Mouse (Mus musculus): ENCODE measurements at regions not wholly inside any gene's neighbourhood (a gene's known extent, or its start where the extent isn't known, plus 50 kb on each side); places are given as distances from the start of the nearest gene placed in this dataset.

DNA sequence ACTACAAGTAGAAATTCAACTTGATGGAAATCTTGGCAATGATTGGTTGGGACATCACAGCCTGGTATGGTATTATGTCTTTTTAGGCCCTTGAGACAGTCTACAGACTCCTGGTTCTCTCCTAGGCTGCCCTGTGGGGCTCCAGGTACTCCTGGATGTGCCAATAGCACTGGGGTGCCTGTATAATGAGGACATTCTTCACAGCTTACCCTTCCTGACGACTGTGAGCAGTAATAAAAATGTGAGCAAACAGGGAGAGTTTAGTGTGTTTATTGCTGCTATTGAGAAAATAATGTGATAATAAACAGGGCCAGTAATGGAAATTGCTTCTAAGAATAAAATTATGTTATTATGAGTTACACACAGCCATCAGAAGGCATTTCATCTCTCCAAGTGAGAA lies 150.2 kb downstream of the Fam84a start:
- Histone ChIP-seq H3K36me3 (ENCODE audit: control insufficient read depth, insufficient read depth) (no peaks in the 10 kb centered on the region), H3K4me3 (no peak overlapping the region), H3K4me2 (ENCODE audit: low read depth) (no peak overlapping the region), H3ac (ENCODE audit: control insufficient read depth, insufficient read length) (no peak overlapping the region), H3K27me3 (ENCODE audit: control insufficient read depth, insufficient read depth, insufficient read length) (no peaks in the 10 kb centered on the region), H3K79me2 (ENCODE audit: control insufficient read depth, insufficient read depth) (no peaks in the 10 kb centered on the region)
- TF ChIP-seq CEBPB (IDR thresholded peaks at IDR 0.05; ENCODE audit: insufficient read depth, poor library complexity, severe bottlenecking): no peak
- no peak for TF ChIP-seq USF1 (IDR thresholded peaks at IDR 0.05; ENCODE audit: low read depth)
- no peak for TF ChIP-seq TCF12 (IDR thresholded peaks at IDR 0.05; ENCODE audit: insufficient read depth, poor library complexity, severe bottlenecking)
- TF ChIP-seq SRF (IDR thresholded peaks at IDR 0.05; ENCODE audit: control insufficient read depth, insufficient read length, low read depth): no peak
- no peak for TF ChIP-seq MAX (IDR thresholded peaks at IDR 0.05; ENCODE audit: low read depth)
- no peak for TF ChIP-seq REST (IDR thresholded peaks at IDR 0.05; ENCODE audit: insufficient read depth, insufficient read length)
- TF ChIP-seq TCF3 (IDR thresholded peaks at IDR 0.05; ENCODE audit: insufficient read length, low read depth): no peak
- no peak for TF ChIP-seq POLR2A (IDR thresholded peaks at IDR 0.05; ENCODE audit: insufficient read length, low read depth)
- no peak for TF ChIP-seq MYOG (IDR thresholded peaks at IDR 0.05; ENCODE audit: control insufficient read depth in 1 of 3, insufficient read depth in 1 of 3, insufficient read length in 2 of 3, low read depth in 2 of 3)
- no peak for TF ChIP-seq MYOD1 (IDR thresholded peaks at IDR 0.05; ENCODE audit: control insufficient read depth in 1 of 3, insufficient read length in 2 of 3, low read depth in 2 of 3)
- no peak for TF ChIP-seq POLR2AphosphoS2 (IDR thresholded peaks at IDR 0.05; ENCODE audit: insufficient read length, low read depth)
- TF ChIP-seq E2F4 (IDR thresholded peaks at IDR 0.05; ENCODE audit: insufficient read depth): no peak

DNA sequence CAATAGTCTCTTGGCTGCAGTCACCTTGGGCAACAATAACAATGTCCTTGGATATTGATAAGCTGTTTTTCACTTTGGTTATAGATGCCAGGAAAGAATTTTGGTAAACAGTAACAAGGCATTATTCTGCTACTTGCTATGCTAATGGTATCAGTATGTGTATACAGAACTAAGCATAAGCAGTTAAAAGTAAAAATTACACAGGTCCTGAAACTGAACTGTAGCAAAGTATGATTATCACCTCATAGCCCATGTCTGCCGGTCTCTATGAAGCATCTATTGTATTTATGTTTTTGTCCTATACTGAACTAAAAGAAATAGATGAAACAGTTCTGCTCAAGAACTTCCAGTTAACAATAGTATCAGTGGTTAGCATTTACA lies 167.5 kb downstream of the Fam84a start:
- H3K79me2 ChIP-seq (ENCODE audit: control insufficient read depth, insufficient read depth): no peaks in the 10 kb centered on the region
- H3K27me3 ChIP-seq (ENCODE audit: control insufficient read depth, insufficient read depth, insufficient read length): no peaks in the 10 kb centered on the region
- H3K36me3 ChIP-seq (ENCODE audit: control insufficient read depth, insufficient read depth): no peaks in the 10 kb centered on the region
- no peak overlapping the region for H3ac ChIP-seq (ENCODE audit: control insufficient read depth, insufficient read length)
- no peak overlapping the region for H3K4me2 ChIP-seq (ENCODE audit: low read depth)
- no peak for TF ChIP-seq POLR2AphosphoS2 (IDR thresholded peaks at IDR 0.05; ENCODE audit: insufficient read length, low read depth)
- no peak for TF ChIP-seq MYOG (IDR thresholded peaks at IDR 0.05; ENCODE audit: control insufficient read depth in 1 of 3, insufficient read depth in 1 of 3, insufficient read length in 2 of 3, low read depth in 2 of 3)
- no peak for TF ChIP-seq REST (IDR thresholded peaks at IDR 0.05; ENCODE audit: insufficient read depth, insufficient read length)
- no peak for TF ChIP-seq CEBPB (IDR thresholded peaks at IDR 0.05; ENCODE audit: insufficient read depth, poor library complexity, severe bottlenecking)
- TF ChIP-seq TCF3 (IDR thresholded peaks at IDR 0.05; ENCODE audit: insufficient read length, low read depth): no peak
- no peak for TF ChIP-seq TCF12 (IDR thresholded peaks at IDR 0.05; ENCODE audit: insufficient read depth, poor library complexity, severe bottlenecking)
- no peak for TF ChIP-seq MAX (IDR thresholded peaks at IDR 0.05; ENCODE audit: low read depth)
- TF ChIP-seq SRF (IDR thresholded peaks at IDR 0.05; ENCODE audit: control insufficient read depth, insufficient read length, low read depth): no peak
- TF ChIP-seq USF1 (IDR thresholded peaks at IDR 0.05; ENCODE audit: low read depth): no peak
- TF ChIP-seq E2F4 (IDR thresholded peaks at IDR 0.05; ENCODE audit: insufficient read depth): no peak
- TF ChIP-seq MYOD1 (IDR thresholded peaks at IDR 0.05; ENCODE audit: control insufficient read depth in 1 of 3, insufficient read length in 2 of 3, low read depth in 2 of 3): no peak
- no peak for TF ChIP-seq POLR2A (IDR thresholded peaks at IDR 0.05; ENCODE audit: insufficient read length, low read depth)
- H3K4me3 ChIP-seq: no peak overlapping the region

DNA sequence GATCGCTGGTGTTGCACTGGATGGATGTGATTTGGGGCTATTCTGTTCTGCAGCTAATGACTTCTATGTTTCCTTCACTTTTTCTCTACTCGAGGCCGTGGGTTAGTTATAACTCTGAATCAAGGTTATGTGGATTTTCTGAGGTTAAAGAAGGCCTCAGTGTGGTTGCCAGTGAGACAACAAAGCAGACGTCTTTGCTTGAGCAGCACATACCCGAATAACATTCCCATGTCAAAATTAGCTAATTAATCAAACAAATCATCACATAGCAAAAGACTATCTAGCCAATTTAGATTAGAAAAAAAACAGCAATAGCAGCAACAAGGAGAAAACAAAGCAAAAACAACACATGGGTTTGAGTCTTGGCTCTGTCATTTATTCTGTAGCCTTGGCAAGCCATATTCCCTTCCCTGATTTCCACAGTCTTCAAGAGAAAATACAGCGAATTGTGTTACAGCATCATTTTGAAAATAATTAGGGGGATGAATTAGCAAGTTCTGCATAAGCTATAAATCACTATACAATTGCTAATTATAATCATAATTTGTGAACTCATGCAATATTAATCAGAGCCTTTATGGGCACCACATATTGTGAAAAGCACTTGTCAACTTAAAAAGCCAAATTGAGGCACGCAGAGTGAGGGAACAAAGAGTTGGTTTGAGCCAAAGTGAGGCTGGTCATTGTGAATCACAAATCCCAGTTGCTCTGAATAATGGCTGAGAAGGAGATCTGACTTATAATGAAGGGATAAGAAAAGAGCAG lies 168.0 kb downstream of the Fam84a start:
- TF ChIP-seq POLR2A (IDR thresholded peaks at IDR 0.05; ENCODE audit: insufficient read length, low read depth) (no peak), REST (IDR thresholded peaks at IDR 0.05; ENCODE audit: insufficient read depth, insufficient read length) (no peak), MAX (IDR thresholded peaks at IDR 0.05; ENCODE audit: low read depth) (no peak), CEBPB (IDR thresholded peaks at IDR 0.05; ENCODE audit: insufficient read depth, poor library complexity, severe bottlenecking) (no peak), POLR2AphosphoS2 (IDR thresholded peaks at IDR 0.05; ENCODE audit: insufficient read length, low read depth) (no peak), TCF12 (IDR thresholded peaks at IDR 0.05; ENCODE audit: insufficient read depth, poor library complexity, severe bottlenecking) (no peak), SRF (IDR thresholded peaks at IDR 0.05; ENCODE audit: control insufficient read depth, insufficient read length, low read depth) (no peak), TCF3 (IDR thresholded peaks at IDR 0.05; ENCODE audit: insufficient read length, low read depth) (no peak), MYOG (IDR thresholded peaks at IDR 0.05; ENCODE audit: control insufficient read depth in 1 of 3, insufficient read depth in 1 of 3, insufficient read length in 2 of 3, low read depth in 2 of 3) (no peak), MYOD1 (IDR thresholded peaks at IDR 0.05; ENCODE audit: control insufficient read depth in 1 of 3, insufficient read length in 2 of 3, low read depth in 2 of 3) (no peak), USF1 (IDR thresholded peaks at IDR 0.05; ENCODE audit: low read depth) (no peak), E2F4 (IDR thresholded peaks at IDR 0.05; ENCODE audit: insufficient read depth) (no peak)
- H3K36me3 ChIP-seq (ENCODE audit: control insufficient read depth, insufficient read depth): no peaks in the 10 kb centered on the region
- H3K79me2 ChIP-seq (ENCODE audit: control insufficient read depth, insufficient read depth): no peaks in the 10 kb centered on the region
- H3K27me3 ChIP-seq (ENCODE audit: control insufficient read depth, insufficient read depth, insufficient read length): no peaks in the 10 kb centered on the region
- H3K4me3 ChIP-seq: no peak overlapping the region
- H3K4me2 ChIP-seq (ENCODE audit: low read depth): no peak overlapping the region
- H3ac ChIP-seq (ENCODE audit: control insufficient read depth, insufficient read length): no peak overlapping the region

DNA sequence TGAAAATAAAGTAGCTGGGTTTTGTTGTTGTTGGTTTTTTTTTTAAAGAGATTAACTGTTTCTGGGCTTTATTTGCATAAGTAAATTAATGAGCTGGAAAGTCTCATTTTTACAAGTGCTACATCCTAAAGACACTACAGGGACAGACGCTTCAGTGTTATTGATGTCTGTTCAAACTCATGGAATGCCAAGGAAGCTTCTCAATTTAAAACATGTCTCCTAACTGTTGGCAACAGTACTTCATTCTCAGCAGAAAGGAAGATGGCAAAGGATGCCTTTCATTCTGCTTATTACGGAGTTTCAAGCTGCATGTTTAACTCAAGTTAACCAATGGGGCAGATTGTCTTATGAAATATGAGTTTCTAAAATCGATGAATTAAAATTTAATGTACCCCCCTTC lies 187.3 kb downstream of the Fam84a start:
- Histone ChIP-seq H3K36me3 (ENCODE audit: control insufficient read depth, insufficient read depth) (no peaks in the 10 kb centered on the region), H3K4me3 (no peak overlapping the region), H3K4me2 (ENCODE audit: low read depth) (no peak overlapping the region), H3ac (ENCODE audit: control insufficient read depth, insufficient read length) (no peak overlapping the region), H3K79me2 (ENCODE audit: control insufficient read depth, insufficient read depth) (no peaks in the 10 kb centered on the region), H3K27me3 (ENCODE audit: control insufficient read depth, insufficient read depth, insufficient read length) (no peaks in the 10 kb centered on the region)
- TF ChIP-seq TCF12 (IDR thresholded peaks at IDR 0.05; ENCODE audit: insufficient read depth, poor library complexity, severe bottlenecking) (no peak), SRF (IDR thresholded peaks at IDR 0.05; ENCODE audit: control insufficient read depth, insufficient read length, low read depth) (no peak), E2F4 (IDR thresholded peaks at IDR 0.05; ENCODE audit: insufficient read depth) (no peak), REST (IDR thresholded peaks at IDR 0.05; ENCODE audit: insufficient read depth, insufficient read length) (no peak), MYOG (IDR thresholded peaks at IDR 0.05; ENCODE audit: control insufficient read depth in 1 of 3, insufficient read depth in 1 of 3, insufficient read length in 2 of 3, low read depth in 2 of 3) (no peak), POLR2A (IDR thresholded peaks at IDR 0.05; ENCODE audit: insufficient read length, low read depth) (no peak), USF1 (IDR thresholded peaks at IDR 0.05; ENCODE audit: low read depth) (no peak), MAX (IDR thresholded peaks at IDR 0.05; ENCODE audit: low read depth) (no peak), POLR2AphosphoS2 (IDR thresholded peaks at IDR 0.05; ENCODE audit: insufficient read length, low read depth) (no peak), TCF3 (IDR thresholded peaks at IDR 0.05; ENCODE audit: insufficient read length, low read depth) (no peak), MYOD1 (IDR thresholded peaks at IDR 0.05; ENCODE audit: control insufficient read depth in 1 of 3, insufficient read length in 2 of 3, low read depth in 2 of 3) (no peak), CEBPB (IDR thresholded peaks at IDR 0.05; ENCODE audit: insufficient read depth, poor library complexity, severe bottlenecking) (no peak)
